Mouse (Mus musculus): Measurements from ENCODE around the gene Robo4.
A peak's percentile ranks its signal among the peaks of the same experiment; 100 is the strongest.

The Robo4 gene

GRCm38 (mm10) chr9:37402501-37402900 lies 804 bp downstream of the Robo4 start:
- no peak for DNase-seq (ENCODE audit: low read depth)

- no peak for DNase-seq (ENCODE audit: low read depth)
These were observed 1.3 kb downstream of the Robo4 start for GRCm38 (mm10) chr9:37403011-37403410.

GRCm38 (mm10) chr9:37406372-37406771 lies 4.7 kb downstream of the Robo4 start:
- peak; percentile 8 for DNase-seq (ENCODE audit: low read depth)

GRCm38 (mm10) chr9:37407850-37408502 lies 6.3 kb downstream of the Robo4 start:
- no peak for DNase-seq (ENCODE audit: low read depth)

GRCm38 (mm10) chr9:37409698-37410445 lies 8.2 kb downstream of the Robo4 start:
- DNase-seq (ENCODE audit: low read depth) = no peak

- no peak for DNase-seq (ENCODE audit: low read depth)
These were observed 11.3 kb downstream of the Robo4 start for GRCm38 (mm10) chr9:37412989-37413388.

- DNase-seq (ENCODE audit: low read depth) = no peak
These were observed 13.0 kb downstream of the Robo4 start for GRCm38 (mm10) chr9:37414666-37415065.

- no peak for DNase-seq (ENCODE audit: low read depth)
These were observed 17.1 kb downstream of the Robo4 start for GRCm38 (mm10) chr9:37418791-37419190.

GRCm38 (mm10) chr9:37420676-37421075 lies 19.0 kb downstream of the Robo4 start:
- peak; percentile 65 for DNase-seq (ENCODE audit: low read depth)

GRCm38 (mm10) chr9:37421239-37421638 lies 19.5 kb downstream of the Robo4 start:
- DNase-seq (ENCODE audit: low read depth) = peak; percentile 24

- no peak for DNase-seq (ENCODE audit: low read depth)
These were observed 27.6 kb downstream of the Robo4 start for GRCm38 (mm10) chr9:37429326-37429725.

- peak; percentile 76 for DNase-seq (ENCODE audit: low read depth)
These were observed 28.9 kb downstream of the Robo4 start for GRCm38 (mm10) chr9:37430582-37430981.

- DNase-seq (ENCODE audit: low read depth) = peak; percentile 7
These were observed 30.4 kb downstream of the Robo4 start for GRCm38 (mm10) chr9:37432026-37432666.

GRCm38 (mm10) chr9:37432720-37433421 lies 31.2 kb downstream of the Robo4 start, which contains the start of gene Robo3:
Robo3 (minus strand) TSS chr9:37433246.
- DNase-seq (ENCODE audit: low read depth) = no peak

- no peak for DNase-seq (ENCODE audit: low read depth)
These were observed 32.3 kb downstream of the Robo4 start for GRCm38 (mm10) chr9:37433823-37434560.

- no peak for DNase-seq (ENCODE audit: low read depth)
These were observed 33.2 kb downstream of the Robo4 start for GRCm38 (mm10) chr9:37434932-37435331.

- no peak for DNase-seq (ENCODE audit: low read depth)
These were observed 33.9 kb downstream of the Robo4 start for GRCm38 (mm10) chr9:37435616-37436015.

GRCm38 (mm10) chr9:37437772-37438735 lies 36.4 kb downstream of the Robo4 start:
- no peak for DNase-seq (ENCODE audit: low read depth)

GRCm38 (mm10) chr9:37452401-37452800 lies 50.7 kb downstream of the Robo4 start:
- no peak for DNase-seq (ENCODE audit: low read depth)

- no peak for DNase-seq (ENCODE audit: low read depth)
These were observed 51.6 kb downstream of the Robo4 start for GRCm38 (mm10) chr9:37453328-37453727.
